Mouse (Mus musculus): ENCODE data around the gene Alkbh7. TPM values are rescaled to one million over a fixed set of nuclear protein-coding genes. Genes with fewer than 3 reads are reported as not detected.

The Alkbh7 gene
- polyA plus RNA-seq, 1 experiment from 2014 or later, result 31.3 TPM

DNA sequence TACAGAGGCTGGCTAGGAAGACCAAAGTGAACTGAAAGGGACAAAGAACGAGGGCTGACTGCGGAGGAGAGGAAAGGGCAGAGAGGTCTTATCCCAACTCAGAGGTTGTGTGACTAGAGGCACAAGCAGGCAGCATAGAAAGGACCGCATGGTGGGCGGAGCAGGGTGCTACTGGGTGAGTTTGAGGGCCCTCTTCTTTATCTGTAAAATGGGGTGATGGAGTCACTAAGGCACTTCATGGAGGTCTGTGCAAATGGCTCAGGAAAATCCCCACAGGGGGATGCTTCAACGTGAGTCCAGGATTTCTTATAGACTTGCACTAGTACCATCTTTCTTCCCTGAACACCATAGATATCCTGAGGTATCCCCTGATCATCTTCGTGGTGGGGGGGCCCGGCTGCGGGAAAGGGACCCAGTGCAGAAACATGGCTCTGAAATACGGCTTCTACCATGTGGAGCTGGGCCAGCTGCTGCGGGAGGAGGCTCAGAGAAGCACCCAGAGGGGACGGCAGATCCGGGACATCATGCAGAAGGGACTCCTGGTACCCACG is 15.2 kb downstream of the Alkbh7 start:
- Histone ChIP-seq H3K4me1 (ENCODE audit: insufficient read depth, low read depth, low read length) (no peaks in the 10 kb centered on the region), H3K9ac (replicated peaks; ENCODE audit: low read depth) (peak overlapping the region; percentile 60; the same call in 1 of the 2 replicates), H3K27me3 (replicated peaks; ENCODE audit: insufficient read depth, low read length) (no peaks in the 10 kb centered on the region), H3K36me3 (ENCODE audit: insufficient read depth, low read length) (no peaks in the 10 kb centered on the region), H3K27ac (ENCODE audit: low read length) (peak overlapping the region; percentile 82; the same call in 1 of the 2 replicates), H3K4me3 (ENCODE audit: low read depth, low read length) (peak overlapping the region; percentile 68; the same call in 1 of the 2 replicates), H3K4me2 (replicated peaks; ENCODE audit: low read depth, low read length) (peak overlapping the region; percentile 74; the same call in 1 of the 2 replicates), H3K9me3 (ENCODE audit: low read length) (no peaks in the 10 kb centered on the region)
- TF ChIP-seq EP300 (IDR thresholded peaks at IDR 0.05), result no peak
- TF ChIP-seq CTCF (IDR thresholded peaks at IDR 0.05), result no peak
- ATAC-seq (no peak), DNase-seq (ENCODE audit: low spot score) (no peak)
- 60% methylated on average over 13 of the region's 13 CpGs for WGBS

GRCm38 (mm10) chr17:57019693-57020092 is 22.6 kb downstream of the Alkbh7 start:
- Histone ChIP-seq H3K9ac (replicated peaks; ENCODE audit: low read depth) (no peak overlapping the region), H3K27ac (ENCODE audit: low read length) (no peak overlapping the region), H3K4me2 (replicated peaks; ENCODE audit: low read depth, low read length) (no peak overlapping the region), H3K36me3 (ENCODE audit: insufficient read depth, low read length) (peaks cover 31% of the 10 kb centered on the region), H3K27me3 (replicated peaks; ENCODE audit: insufficient read depth, low read length) (no peaks in the 10 kb centered on the region), H3K4me3 (ENCODE audit: low read depth, low read length) (no peak overlapping the region), H3K4me1 (ENCODE audit: insufficient read depth, low read depth, low read length) (no peaks in the 10 kb centered on the region), H3K9me3 (ENCODE audit: low read length) (no peaks in the 10 kb centered on the region)
- WGBS, result 81% methylated on average over 2 of the region's 2 CpGs
- ATAC-seq (no peak), DNase-seq (ENCODE audit: low spot score) (no peak)
- TF ChIP-seq CTCF (IDR thresholded peaks at IDR 0.05) (no peak), EP300 (IDR thresholded peaks at IDR 0.05) (no peak)

- Histone ChIP-seq H3K4me3 (ENCODE audit: low read depth, low read length) (no peak overlapping the region), H3K27me3 (replicated peaks; ENCODE audit: insufficient read depth, low read length) (no peaks in the 10 kb centered on the region), H3K9me3 (ENCODE audit: low read length) (no peaks in the 10 kb centered on the region), H3K9ac (replicated peaks; ENCODE audit: low read depth) (no peak overlapping the region), H3K27ac (ENCODE audit: low read length) (no peak overlapping the region), H3K4me1 (ENCODE audit: insufficient read depth, low read depth, low read length) (no peaks in the 10 kb centered on the region), H3K36me3 (ENCODE audit: insufficient read depth, low read length) (peaks cover 43% of the 10 kb centered on the region), H3K4me2 (replicated peaks; ENCODE audit: low read depth, low read length) (no peak overlapping the region)
- TF ChIP-seq EP300 (IDR thresholded peaks at IDR 0.05), result no peak
- TF ChIP-seq CTCF (IDR thresholded peaks at IDR 0.05), result no peak
- DNase-seq (ENCODE audit: low spot score) (no peak), ATAC-seq (no peak)
- WGBS, result 87% methylated on average over 5 of the region's 5 CpGs
Measured at GRCm38 (mm10) chr17:57020960-57021359, 23.8 kb downstream of the Alkbh7 start.

- no peak for TF ChIP-seq EP300 (IDR thresholded peaks at IDR 0.05)
- H3K27ac ChIP-seq (ENCODE audit: low read length), result no peak overlapping the region
- 82% methylated on average over 4 of the region's 4 CpGs for WGBS
- ATAC-seq, result no peak
- DNase-seq (ENCODE audit: low spot score), result no peak
- no peak overlapping the region for H3K9ac ChIP-seq (replicated peaks; ENCODE audit: low read depth)
- peaks cover 13% of the 10 kb centered on the region; the same call in 1 of the 2 replicates for H3K4me1 ChIP-seq (ENCODE audit: insufficient read depth, low read depth, low read length)
- no peaks in the 10 kb centered on the region for H3K27me3 ChIP-seq (replicated peaks; ENCODE audit: insufficient read depth, low read length)
- H3K4me3 ChIP-seq (ENCODE audit: low read depth, low read length), result no peak overlapping the region
- H3K36me3 ChIP-seq (ENCODE audit: insufficient read depth, low read length), result peaks cover 39% of the 10 kb centered on the region
- no peak overlapping the region for H3K4me2 ChIP-seq (replicated peaks; ENCODE audit: low read depth, low read length)
- H3K9me3 ChIP-seq (ENCODE audit: low read length), result no peaks in the 10 kb centered on the region
Measured at GRCm38 (mm10) chr17:57027471-57027870, 30.3 kb downstream of the Alkbh7 start.

- Histone ChIP-seq H3K36me3 (ENCODE audit: insufficient read depth, low read length) (peaks cover 19% of the 10 kb centered on the region), H3K27me3 (replicated peaks; ENCODE audit: insufficient read depth, low read length) (no peaks in the 10 kb centered on the region), H3K27ac (ENCODE audit: low read length) (no peak overlapping the region), H3K4me1 (ENCODE audit: insufficient read depth, low read depth, low read length) (peaks cover 13% of the 10 kb centered on the region; the same call in 1 of the 2 replicates), H3K4me3 (ENCODE audit: low read depth, low read length) (0 out of 2 replicates have a peak overlapping the region, but pooled peaks have one; percentile 12), H3K9me3 (ENCODE audit: low read length) (no peaks in the 10 kb centered on the region), H3K9ac (replicated peaks; ENCODE audit: low read depth) (peak overlapping the region; percentile 97; the same call in 1 of the 2 replicates), H3K4me2 (replicated peaks; ENCODE audit: low read depth, low read length) (peak overlapping the region; percentile 85)
- ATAC-seq (no peak), DNase-seq (ENCODE audit: low spot score) (peak; percentile 13)
- no peak for TF ChIP-seq EP300 (IDR thresholded peaks at IDR 0.05)
- TF ChIP-seq CTCF (IDR thresholded peaks at IDR 0.05), result no peak
- WGBS, result 23% methylated on average over 8 of the region's 8 CpGs
Measured at GRCm38 (mm10) chr17:57029691-57030090, 32.6 kb downstream of the Alkbh7 start.

DNA sequence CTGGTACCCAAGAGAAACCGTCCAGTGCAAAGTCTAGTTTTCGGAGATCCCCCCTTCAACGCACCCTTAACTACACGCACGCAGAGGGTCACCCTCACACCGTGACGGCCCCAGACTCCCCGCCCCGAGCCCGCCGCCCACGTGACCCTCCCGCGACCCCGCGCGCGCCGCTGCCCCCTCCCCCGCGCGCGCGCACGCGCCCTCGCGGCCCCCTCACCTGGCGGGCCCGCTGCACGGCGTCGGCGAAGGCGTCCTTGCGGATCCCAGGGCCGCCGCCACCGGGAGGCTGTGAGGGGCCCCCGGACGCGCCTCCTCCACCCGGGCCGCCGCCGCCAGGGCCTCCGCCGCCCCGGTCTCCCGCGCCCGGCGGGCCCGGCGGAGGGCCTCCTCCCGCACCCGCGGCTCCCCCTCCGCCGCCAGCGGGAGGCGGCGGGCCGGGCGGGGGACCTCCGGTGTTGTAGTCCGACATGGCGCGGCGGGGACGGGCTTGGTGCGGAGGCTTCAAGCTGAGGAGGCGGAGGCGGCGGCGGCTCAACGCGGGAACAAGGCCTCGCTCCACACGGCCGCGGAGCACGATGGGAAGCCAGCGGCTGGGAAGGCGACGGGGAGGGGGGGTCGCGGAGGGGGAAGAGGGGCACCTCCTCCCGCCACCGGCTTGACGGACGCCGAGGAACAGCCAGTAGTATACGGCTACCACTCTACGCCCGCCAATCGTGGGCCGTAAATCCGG is 34.0 kb downstream of the Alkbh7 start, which contains the start of gene Khsrp:
TSS of gene Khsrp (minus strand) at position 592 of the 730 bp plus-strand sequence.
- H3K9me3 ChIP-seq (ENCODE audit: low read length), result no peaks in the 10 kb centered on the region
- peak within 1 kb of the TSS; percentile 97 for H3K9ac ChIP-seq (replicated peaks; ENCODE audit: low read depth)
- H3K27me3 ChIP-seq (replicated peaks; ENCODE audit: insufficient read depth, low read length), result no peaks in the 10 kb centered on the region
- H3K4me2 ChIP-seq (replicated peaks; ENCODE audit: low read depth, low read length), result peak within 1 kb of the TSS; percentile 85
- WGBS, result 2% methylated on average over 27 of the region's 99 CpGs
- H3K4me1 ChIP-seq (ENCODE audit: insufficient read depth, low read depth, low read length), result peaks cover 13% of the 10 kb centered on the region; the same call in 1 of the 2 replicates
- ATAC-seq (no peak), DNase-seq (ENCODE audit: low spot score) (peak; percentile 30)
- no peak for TF ChIP-seq EP300 (IDR thresholded peaks at IDR 0.05)
- TF ChIP-seq CTCF (IDR thresholded peaks at IDR 0.05), result no peak
- H3K4me3 ChIP-seq (ENCODE audit: low read depth, low read length), result peak within 1 kb of the TSS; percentile 96
- peak within 1 kb of the TSS; percentile 89 for H3K27ac ChIP-seq (ENCODE audit: low read length)
- 0 out of 2 replicates have a peak, but pooled peaks cover 5% of the 10 kb centered on the region for H3K36me3 ChIP-seq (ENCODE audit: insufficient read depth, low read length)

All from lung, postnatal 0 days (tissue).